16 mouse cellular contexts compared by ENCODE assay signal in genomic region chr2:101015353-101015752, GRCm38 (mm10).
"Had no signal": no experiment of that assay in that cellular context is flagged by ENCODE, and none has a peak within 500 bp of the region (broad histone marks: within the 10 kb centered on the region; RNA-seq: fewer than 3 reads in every experiment).

No protein-coding gene starts in this region.

- H3K4me2 ChIP-seq: neural tube, embryonic 13.5 days; neural tube, embryonic 15.5 days; stomach, embryonic 15.5 days had no signal

- H3K27ac ChIP-seq: neural tube, embryonic 13.5 days; neural tube, embryonic 15.5 days; stomach, embryonic 15.5 days; stomach, postnatal 0 days had no signal

- DNase-seq: retina, postnatal 1 day; right cerebral cortex, adult 18-20 months; right cerebral cortex, postnatal 14 days; right cerebral cortex, postnatal 25 days; right cerebral cortex, postnatal 4 days; spleen, adult 18-20 months; thymus, adult 18-20 months; thymus, adult 2 months; thymus, postnatal 14 days; thymus, postnatal 25 days; thymus, postnatal 36 days; thymus, postnatal 4 days had no signal

- H3K36me3 ChIP-seq: neural tube, embryonic 13.5 days; neural tube, embryonic 15.5 days; stomach, embryonic 15.5 days had no signal

- H3K9ac ChIP-seq: neural tube, embryonic 13.5 days; neural tube, embryonic 15.5 days; stomach, embryonic 15.5 days had no signal

- H3K9me3 ChIP-seq: neural tube, embryonic 13.5 days; neural tube, embryonic 15.5 days; stomach, embryonic 15.5 days had no signal

- H3K4me3 ChIP-seq: neural tube, embryonic 13.5 days; neural tube, embryonic 15.5 days; stomach, embryonic 15.5 days had no signal

- H3K4me1 ChIP-seq: neural tube, embryonic 13.5 days; neural tube, embryonic 15.5 days; stomach, embryonic 15.5 days had no signal

- H3K27me3 ChIP-seq: neural tube, embryonic 13.5 days; neural tube, embryonic 15.5 days; stomach, embryonic 15.5 days had no signal
